Mouse (Mus musculus) stomach, embryonic 15.5 days (tissue): ENCODE measurements around the gene Il12rb1. TPM values are rescaled to one million over a fixed set of nuclear protein-coding genes. Genes with fewer than 3 reads are reported as not detected.

Experiments
- ATAC-seq: fragments of 200-750 bp; cut with Nextera tagmentation; 2 replicates; pipeline ENCODE4 v1.8.0; 2017; ENCODE audit warnings: low read depth, moderate number of reproducible peaks, moderate TSS enrichment; ENCODE audit not compliant: insufficient read depth, low FRiP score
- H3K27ac ChIP-seq: fragments of 300-500 bp; sonication (generic); 2 replicates; pipeline ENCODE4 v1.5.1; 2015; ENCODE audit warnings: mild to moderate bottlenecking, inconsistent platforms
- H3K27me3 ChIP-seq: fragments of 300-500 bp; sonication (generic); replicated peaks from 2 replicates; pipeline ENCODE4 v1.6.1; 2015; ENCODE audit warnings: inconsistent platforms
- H3K36me3 ChIP-seq: fragments of 300-500 bp; sonication (generic); 2 replicates; pipeline ENCODE4 v1.6.1; 2015; ENCODE audit warnings: inconsistent platforms
- H3K4me1 ChIP-seq: fragments of 300-500 bp; sonication (generic); 2 replicates; pipeline ENCODE4 v1.6.1; 2015; ENCODE audit warnings: inconsistent platforms
- H3K4me2 ChIP-seq: fragments of 300-500 bp; sonication (generic); 2 replicates; pipeline ENCODE4 v1.6.1; 2015; ENCODE audit warnings: mild to moderate bottlenecking, inconsistent platforms
- H3K4me3 ChIP-seq: fragments of 300-500 bp; sonication (generic); replicated peaks from 2 replicates; pipeline ENCODE4 v1.5.1; 2015; ENCODE audit warnings: inconsistent platforms
- H3K9ac ChIP-seq: fragments of 300-500 bp; sonication (generic); 2 replicates; pipeline ENCODE4 v1.6.1; 2015; ENCODE audit warnings: inconsistent platforms
- H3K9me3 ChIP-seq: fragments of 300-500 bp; sonication (generic); 2 replicates; pipeline ENCODE4 v1.6.1; 2016; ENCODE audit warnings: inconsistent platforms
- whole genome bisulfite sequencing: fragments of 180-500 bp; shearing (Covaris S2); methylation state at CpG from one replicate; pipeline ENCODE4 v1.1.7; 2015; 5-methylcytosine and 5-hydroxymethylcytosine counted together
- polyA plus RNA-seq: library from polyadenylated mRNA; unstranded; fragments of >200 nt; fragmentation: Nextera tagmentation; extraction: Ambion mirVana; gene quantifications from 2 replicates; pipeline ENCODE4 v1.2.1, GENCODE M21; 2015

Gene Il12rb1
- polyA plus RNA-seq, 1 experiment from 2014 or later, result 0.26 TPM

DNA sequence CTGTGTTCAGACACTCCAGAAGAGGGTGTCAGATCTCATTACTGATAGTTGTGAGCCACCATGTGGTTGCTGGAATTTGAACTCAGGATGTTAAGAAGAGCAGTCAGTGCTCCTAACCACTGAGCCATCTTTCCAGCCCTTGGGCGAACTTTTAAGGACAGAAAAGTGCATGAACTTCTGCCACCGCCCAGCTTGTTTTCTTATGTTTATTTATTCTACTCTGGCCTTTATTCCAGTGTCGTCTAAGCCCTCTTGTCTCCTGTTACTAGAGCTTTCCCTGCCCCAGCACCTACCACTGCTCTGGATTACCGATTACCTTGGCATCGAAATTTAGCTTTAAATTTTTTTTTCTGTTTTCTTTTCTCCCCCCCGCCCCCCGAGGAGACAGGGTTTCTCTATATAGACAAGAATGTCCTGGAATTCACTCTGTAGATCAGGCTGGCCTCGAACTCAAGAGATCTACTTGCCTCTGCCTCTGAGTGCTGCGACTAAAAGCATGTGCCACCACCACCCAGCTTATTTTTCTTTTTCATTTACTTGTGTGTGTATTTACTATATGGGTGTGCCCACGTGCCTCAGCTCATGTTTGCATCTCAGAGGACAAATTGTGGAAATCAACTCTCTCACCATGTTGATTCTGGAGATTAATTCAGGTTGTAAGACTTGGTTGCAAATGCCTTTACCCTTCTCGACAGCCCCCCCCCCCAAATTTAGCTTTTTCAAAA, 5.3 kb upstream of the Il12rb1 start:
- 60% methylated on average over 11 of the region's 11 CpGs for WGBS

DNA sequence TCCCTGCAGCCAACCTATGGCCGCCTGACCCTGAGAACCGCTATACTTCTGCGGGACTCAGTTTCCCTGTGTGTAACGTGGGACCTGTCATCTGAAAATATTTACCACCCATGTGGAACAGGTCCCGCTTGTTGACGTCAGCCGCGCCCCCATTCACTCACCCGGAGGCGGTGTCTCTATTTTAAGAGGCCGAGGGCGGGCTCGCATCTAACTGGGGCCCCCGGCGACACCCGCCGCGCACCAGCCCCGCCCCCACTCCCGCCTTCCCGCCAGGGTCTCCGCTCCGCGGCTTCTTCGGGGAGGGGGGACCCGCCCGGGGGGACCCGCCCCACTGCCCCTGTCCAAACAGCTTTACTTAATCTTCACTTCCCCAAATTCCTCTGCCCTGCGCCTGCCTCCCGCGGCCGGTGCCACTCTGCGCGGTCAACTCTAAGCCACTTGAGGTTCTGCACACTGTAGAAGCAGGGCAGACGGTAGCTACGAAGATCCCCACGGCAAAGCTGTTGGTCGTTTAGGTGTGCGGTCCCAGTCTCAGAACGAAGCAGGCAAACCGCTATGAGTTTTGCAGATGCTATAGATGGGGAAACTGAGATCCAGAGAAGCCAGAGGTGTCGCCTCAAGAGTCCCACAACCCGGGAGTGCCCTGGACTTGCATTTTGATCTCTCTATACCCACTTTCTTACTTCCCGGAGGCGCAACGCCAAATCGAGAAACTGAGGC, 4.3 kb upstream of the Il12rb1 start:
- peak overlapping the region; percentile 44 for H3K4me3 ChIP-seq
- WGBS, result 2% methylated on average over 47 of the region's 47 CpGs
- no peak overlapping the region for H3K27ac ChIP-seq
- no peaks in the 10 kb centered on the region for H3K36me3 ChIP-seq
- 0 out of 2 replicates have a peak, but pooled peaks have one; percentile 12 for ATAC-seq
- H3K27me3 ChIP-seq, result peaks cover 22% of the 10 kb centered on the region
- no peaks in the 10 kb centered on the region for H3K9me3 ChIP-seq
- no peak overlapping the region for H3K9ac ChIP-seq
- H3K4me2 ChIP-seq, result peak overlapping the region; percentile 81
- peaks cover 15% of the 10 kb centered on the region for H3K4me1 ChIP-seq

More for the DNA sequence above, 5.3 kb upstream of the Il12rb1 start:
- Histone ChIP-seq H3K4me2 (no peak overlapping the region), H3K4me3 (no peak overlapping the region), H3K4me1 (peaks cover 20% of the 10 kb centered on the region), H3K27me3 (peaks cover 24% of the 10 kb centered on the region), H3K36me3 (no peaks in the 10 kb centered on the region), H3K9me3 (no peaks in the 10 kb centered on the region), H3K27ac (no peak overlapping the region), H3K9ac (no peak overlapping the region)
- no peak for ATAC-seq

GRCm38 (mm10) chr8:70804481-70805206, 3.6 kb upstream of the Il12rb1 start, which contains the start of gene Mast3:
Gene Mast3 (minus strand): TSS chr8:70805054.
- Histone ChIP-seq H3K9me3 (no peaks in the 10 kb centered on the region), H3K27ac (no peak within 1 kb of the TSS), H3K4me1 (peaks cover 15% of the 10 kb centered on the region), H3K9ac (no peak within 1 kb of the TSS), H3K4me2 (peak within 1 kb of the TSS; percentile 81), H3K4me3 (peak within 1 kb of the TSS; percentile 44), H3K27me3 (peaks cover 15% of the 10 kb centered on the region), H3K36me3 (no peaks in the 10 kb centered on the region)
- peak; percentile 88 for ATAC-seq
- 1% methylated on average over 45 of the region's 45 CpGs for WGBS

DNA sequence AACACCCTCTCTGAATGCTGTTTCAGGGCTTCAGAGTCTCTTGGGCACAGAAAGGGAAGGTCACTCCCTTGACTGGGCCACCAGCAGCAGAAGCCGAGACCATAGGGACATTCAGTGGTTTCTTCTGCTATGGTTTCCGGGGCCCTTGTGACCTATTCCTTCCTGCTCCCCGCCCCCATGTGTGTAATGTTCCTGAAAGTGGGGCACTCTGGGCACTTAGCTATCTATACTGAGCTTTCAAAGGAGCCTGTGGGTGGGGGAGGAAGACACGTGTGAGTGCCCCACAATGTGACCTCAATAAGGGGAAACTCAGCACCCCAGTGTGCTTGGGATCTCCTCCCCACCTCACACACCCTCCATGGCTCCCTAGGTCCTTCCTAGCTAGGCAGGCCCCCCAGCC, 1.7 kb upstream of the Il12rb1 start:
- WGBS, result 66% methylated on average over 4 of the region's 4 CpGs
- H3K4me2 ChIP-seq, result no peak overlapping the region
- H3K36me3 ChIP-seq, result no peaks in the 10 kb centered on the region
- H3K4me3 ChIP-seq, result no peak overlapping the region
- 0 out of 2 replicates have a peak overlapping the region, but pooled peaks have one; percentile 4 for H3K27ac ChIP-seq
- peaks cover 10% of the 10 kb centered on the region for H3K27me3 ChIP-seq
- H3K9me3 ChIP-seq, result no peaks in the 10 kb centered on the region
- no peak for ATAC-seq
- no peak overlapping the region for H3K9ac ChIP-seq
- H3K4me1 ChIP-seq, result peaks cover 15% of the 10 kb centered on the region

- H3K4me3 ChIP-seq, result no peak overlapping the region
These were observed 945 bp upstream of the Il12rb1 start for GRCm38 (mm10) chr8:70807304-70807703.

GRCm38 (mm10) chr8:70808955-70809701, 879 bp downstream of the Il12rb1 start:
- no peak for ATAC-seq
- 71% methylated on average over 8 of the region's 8 CpGs for WGBS

More at GRCm38 (mm10) chr8:70807304-70807703, 945 bp upstream of the Il12rb1 start:
- 43% methylated on average over 1 of the region's 1 CpGs for WGBS
- H3K27ac ChIP-seq, result no peak overlapping the region
- peaks cover 10% of the 10 kb centered on the region for H3K27me3 ChIP-seq
- no peaks in the 10 kb centered on the region for H3K9me3 ChIP-seq
- peaks cover 15% of the 10 kb centered on the region for H3K4me1 ChIP-seq
- H3K4me2 ChIP-seq, result no peak overlapping the region
- no peaks in the 10 kb centered on the region for H3K36me3 ChIP-seq
- ATAC-seq, result no peak
- no peak overlapping the region for H3K9ac ChIP-seq

GRCm38 (mm10) chr8:70810962-70811680, 2.9 kb downstream of the Il12rb1 start:
- Histone ChIP-seq H3K9ac (no peak overlapping the region), H3K4me1 (no peaks in the 10 kb centered on the region), H3K9me3 (no peaks in the 10 kb centered on the region), H3K4me2 (no peak overlapping the region), H3K36me3 (no peaks in the 10 kb centered on the region), H3K4me3 (no peak overlapping the region), H3K27ac (no peak overlapping the region), H3K27me3 (0 out of 2 replicates have a peak, but pooled peaks cover 8% of the 10 kb centered on the region)
- ATAC-seq, result no peak
- 70% methylated on average over 20 of the region's 20 CpGs for WGBS

More at GRCm38 (mm10) chr8:70808955-70809701, 879 bp downstream of the Il12rb1 start:
- Histone ChIP-seq H3K4me1 (peaks cover 8% of the 10 kb centered on the region), H3K27me3 (0 out of 2 replicates have a peak, but pooled peaks cover 3% of the 10 kb centered on the region), H3K27ac (no peak overlapping the region), H3K36me3 (no peaks in the 10 kb centered on the region), H3K4me2 (no peak overlapping the region), H3K9me3 (no peaks in the 10 kb centered on the region), H3K4me3 (no peak overlapping the region), H3K9ac (no peak overlapping the region)

- Histone ChIP-seq H3K9ac (no peak overlapping the region), H3K4me1 (peaks cover 5% of the 10 kb centered on the region; the same call in 1 of the 2 replicates), H3K4me3 (no peak overlapping the region), H3K36me3 (no peaks in the 10 kb centered on the region), H3K27ac (no peak overlapping the region), H3K9me3 (no peaks in the 10 kb centered on the region), H3K27me3 (0 out of 2 replicates have a peak, but pooled peaks cover 13% of the 10 kb centered on the region), H3K4me2 (no peak overlapping the region)
- WGBS, result 47% methylated on average over 4 of the region's 4 CpGs
- ATAC-seq, result no peak
These were observed 3.8 kb downstream of the Il12rb1 start for GRCm38 (mm10) chr8:70812055-70812454.

GRCm38 (mm10) chr8:70812885-70813284, 4.6 kb downstream of the Il12rb1 start:
- ATAC-seq, result no peak
- Histone ChIP-seq H3K27ac (no peak overlapping the region), H3K36me3 (no peaks in the 10 kb centered on the region), H3K9ac (no peak overlapping the region), H3K4me2 (no peak overlapping the region), H3K9me3 (no peaks in the 10 kb centered on the region), H3K27me3 (0 out of 2 replicates have a peak, but pooled peaks cover 14% of the 10 kb centered on the region), H3K4me3 (no peak overlapping the region), H3K4me1 (peaks cover 5% of the 10 kb centered on the region; the same call in 1 of the 2 replicates)
- WGBS, result 51% methylated on average over 4 of the region's 4 CpGs

DNA sequence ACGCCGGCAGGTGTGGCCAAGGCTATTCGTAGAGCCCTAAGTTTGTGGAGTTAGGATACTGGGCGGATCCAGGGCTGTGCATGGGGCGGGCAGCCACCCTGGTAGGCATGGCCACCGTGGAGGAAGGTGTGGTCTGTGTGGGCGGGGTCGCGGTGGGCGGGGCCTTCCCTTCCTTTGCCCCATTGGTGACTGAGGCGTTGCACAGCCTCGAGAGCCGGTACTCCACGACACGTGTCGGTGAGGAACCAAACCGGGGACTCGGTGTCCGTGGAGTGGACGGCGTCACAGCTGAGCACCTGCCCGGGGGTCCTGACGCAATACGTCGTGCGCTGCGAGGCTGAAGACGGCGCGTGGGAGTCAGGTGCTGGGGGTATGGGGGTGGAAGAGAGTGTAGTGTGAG, 8.4 kb downstream of the Il12rb1 start:
- H3K4me3 ChIP-seq, result peak overlapping the region; percentile 12; the same call in 1 of the 2 replicates
- peaks cover 8% of the 10 kb centered on the region; the same call in 1 of the 2 replicates for H3K4me1 ChIP-seq
- peaks cover 20% of the 10 kb centered on the region; the same call in 1 of the 2 replicates for H3K27me3 ChIP-seq
- H3K36me3 ChIP-seq, result no peaks in the 10 kb centered on the region
- no peak overlapping the region for H3K9ac ChIP-seq
- no peaks in the 10 kb centered on the region for H3K9me3 ChIP-seq
- WGBS, result 5% methylated on average over 30 of the region's 30 CpGs
- H3K27ac ChIP-seq, result no peak overlapping the region
- H3K4me2 ChIP-seq, result peak overlapping the region; percentile 41
- peak; percentile 66 for ATAC-seq
